Mouse (Mus musculus) cortical plate, adult 2 months (tissue): ENCODE measurements at regions not wholly inside any gene's neighbourhood (a gene's known extent, or its start where the extent isn't known, plus 50 kb on each side); places are given as distances from the start of the nearest gene placed in this dataset.

Experiments
- CTCF ChIP-seq: fragments of 200-500 bp; IDR thresholded peaks from 2 replicates; pipeline ENCODE4 v1.5.1; 2011; ENCODE audit warnings: mild to moderate bottlenecking, control low read depth, low read length; ENCODE audit not compliant: insufficient read depth; ENCODE audit errors: extremely low read depth
- POLR2A ChIP-seq: fragments of 200-500 bp; IDR thresholded peaks from 2 replicates; pipeline ENCODE4 v1.6.1; 2011; ENCODE audit warnings: mild to moderate bottlenecking, low read length, control low read depth; ENCODE audit not compliant: insufficient read depth; ENCODE audit errors: extremely low read depth

GRCm38 (mm10) chr14:71334022-71334421, 734.4 kb upstream of the Fam160b2 start:
- TF ChIP-seq CTCF (no peak), POLR2A (no peak)
